Mouse (Mus musculus) embryonic stem cell, embryonic (primary cell): ENCODE measurements around the gene Tmem120a.

Source experiments
- CTCF ChIA-PET, 4 experiments: fragments of 300-600 bp in 2 of 4; fragments of 350-600 bp in 2 of 4; sonication (Branson Sonifier 250); formaldehyde crosslinking; loops; one replicate each; lab custom pipeline; 2022; ENCODE audit warnings: inconsistent platforms in 2 of 4; lab: Charles Lee
- POLR2A ChIA-PET, 4 experiments: fragments of 300-600 bp in 2 of 4; fragments of 350-600 bp in 2 of 4; sonication (Branson Sonifier 250); formaldehyde crosslinking; loops; one replicate each; lab custom pipeline; 2022; ENCODE audit warnings: antibody characterized with exemption in 4 of 4, inconsistent platforms in 1 of 4; lab: Charles Lee

The Tmem120a gene

DNA sequence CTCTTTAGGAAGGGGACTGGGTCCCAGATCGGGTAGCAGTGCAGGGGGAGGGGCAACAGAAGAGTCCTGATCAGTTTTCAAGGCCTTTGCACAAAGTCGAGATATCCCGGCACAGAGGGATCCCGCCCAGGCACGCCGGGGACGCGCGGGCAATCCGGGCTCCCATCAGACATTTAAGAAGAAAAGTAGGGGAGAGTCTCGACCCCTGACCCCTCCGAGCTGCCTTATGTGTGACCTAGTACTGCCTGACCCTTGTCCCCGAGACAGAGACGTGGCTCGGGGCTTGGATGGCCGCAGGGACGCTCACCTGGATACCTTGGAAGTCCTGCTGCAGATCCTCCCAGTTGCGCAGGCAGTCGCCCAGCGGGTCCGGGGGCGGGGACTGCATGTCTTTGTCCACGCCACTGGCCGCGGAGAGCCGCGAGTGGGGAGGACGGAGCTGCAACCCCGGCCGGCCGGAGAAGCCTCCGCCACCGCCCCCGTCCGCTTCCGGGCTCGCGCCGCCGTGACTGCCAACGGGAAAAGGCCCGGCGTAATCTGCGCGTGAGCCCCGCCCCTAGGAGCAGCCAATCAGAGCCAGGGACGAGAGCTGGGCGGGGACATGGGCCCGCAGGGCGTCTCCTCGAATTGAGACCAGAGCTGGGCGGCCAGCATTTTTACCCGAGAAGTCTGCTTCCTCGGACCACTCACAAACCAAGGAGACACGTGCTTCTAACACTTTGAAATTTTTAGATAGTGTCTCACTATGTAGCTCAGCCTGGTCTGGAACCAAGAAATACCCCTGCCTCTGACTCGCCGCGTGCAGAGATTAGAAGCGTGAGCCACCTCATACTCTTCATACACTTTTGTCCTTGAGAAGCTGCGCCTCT, at the start of gene Tmem120a:
Gene Tmem120a, minus strand, starts transcription at position 708 of the 869 bp plus-strand sequence.
- CTCF ChIA-PET = interaction anchor here (0.5 to 1.6 kb wide), 18 partner anchors 10 to 1659 kb away, joined by 3 to 10 read pairs (median 4); partner anchors contain the start of genes Mdh2 (in 2 of the 4), Rhbdd2 (in 2 of the 4) and Styxl1 (in 2 of the 4)
- POLR2A ChIA-PET = interaction anchor here (0.5 to 2.5 kb wide), 62 partner anchors 9 to 747 kb away, joined by 3 to 35 read pairs (median 4); partner anchors contain the start of genes Mdh2 (in 4 of the 4), Styxl1 (in 4 of the 4), Rhbdd2 (in 3 of the 4) and Por (in 2 of the 4)

DNA sequence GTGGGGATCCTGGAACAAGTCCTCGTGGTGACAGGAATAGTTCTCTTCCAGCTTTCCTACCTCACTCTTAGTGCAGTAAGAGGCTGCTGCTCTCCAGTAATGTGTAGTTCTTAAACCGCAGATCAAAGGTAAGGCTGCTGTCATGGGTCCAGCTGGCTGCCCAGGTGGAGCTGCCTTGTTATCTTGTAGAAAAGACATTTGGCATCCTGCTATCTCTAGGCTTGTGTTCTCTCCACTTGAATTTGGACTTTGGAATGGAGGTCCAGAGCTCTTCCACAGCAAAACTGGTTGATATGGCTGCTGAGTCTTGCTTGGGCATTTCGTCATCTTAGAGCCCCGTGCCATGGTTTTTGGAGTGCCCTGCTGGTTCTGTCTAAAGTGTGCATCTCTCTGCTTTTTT, 38.7 kb upstream of the Tmem120a start:
- ChIA-PET POLR2A (interaction anchor here in 2 of 4 experiments (1.0 to 8.2 kb wide), 4 partner anchors 8 to 61 kb away, joined by 3 to 121 read pairs (median 10); no protein-coding TSS in a partner anchor), CTCF (interaction anchor here in 1 of 4 experiments (0.9 to 1.2 kb wide), 2 partner anchors 18 to 152 kb away, joined by 3 read pairs; no protein-coding TSS in a partner anchor)

GRCm38 (mm10) chr5:135780331-135780730, 36.1 kb upstream of the Tmem120a start:
- POLR2A ChIA-PET = interaction anchor here (0.6 to 8.2 kb wide), 25 partner anchors 11 to 771 kb away, joined by 3 to 147 read pairs (median 4); partner anchors contain the start of gene Abhd11 (in 1 of the 4)
- CTCF ChIA-PET = interaction anchor here in 2 of 4 experiments (0.8 to 2.0 kb wide), 3 partner anchors 14 to 164 kb away, joined by 3 to 7 read pairs (median 4); no protein-coding TSS in a partner anchor

DNA sequence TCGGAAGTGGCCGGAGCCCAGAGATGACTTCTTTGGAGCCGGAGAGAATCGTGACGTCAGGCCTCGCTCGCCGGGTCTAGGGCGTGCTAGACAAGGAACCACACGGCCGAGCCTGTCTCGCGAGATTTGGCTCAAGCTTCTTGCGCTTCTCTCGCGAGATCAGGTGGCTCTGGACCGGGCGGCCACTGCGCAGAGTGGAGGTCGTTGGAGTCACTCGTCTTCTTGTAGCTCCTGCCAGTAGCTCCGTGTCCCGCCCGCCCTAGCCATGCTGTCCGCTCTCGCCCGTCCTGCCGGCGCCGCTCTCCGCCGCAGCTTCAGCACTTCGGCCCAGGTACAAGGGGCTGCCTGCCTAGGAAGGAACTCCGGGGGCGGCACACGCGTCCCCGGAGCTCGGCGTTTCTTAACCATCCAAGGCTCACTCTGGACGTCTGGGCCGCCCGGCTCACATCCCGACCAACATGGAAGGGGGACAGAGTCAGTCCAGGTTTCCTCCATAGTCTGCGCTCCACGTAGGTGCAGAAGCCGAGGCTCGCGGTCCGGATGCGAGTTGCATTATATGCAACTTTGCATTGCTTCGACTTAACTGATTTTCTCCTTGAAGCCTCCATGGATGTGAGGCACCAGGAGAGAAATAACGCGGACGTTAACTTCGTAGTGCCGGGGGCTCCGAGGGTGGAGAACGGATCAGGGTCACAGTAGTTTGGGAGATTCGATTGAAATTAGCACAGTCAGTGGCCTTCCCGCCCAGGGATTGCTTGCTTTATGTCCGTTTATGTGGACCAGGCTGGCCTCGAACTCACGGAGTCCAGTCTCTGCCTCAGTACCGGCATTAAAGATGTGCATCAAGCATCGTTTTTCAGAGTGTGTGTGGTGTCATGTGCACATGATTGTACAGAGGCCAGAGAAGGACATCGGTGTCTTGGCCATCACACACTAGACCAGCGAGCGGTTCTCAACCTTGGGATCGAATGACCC, 34.5 kb upstream of the Tmem120a start, which contains the start of gene Mdh2:
Gene Mdh2, plus strand, starts transcription at position 10 of the 975 bp plus-strand sequence.
- CTCF ChIA-PET = interaction anchor here (0.5 to 2.1 kb wide), 49 partner anchors 10 to 1497 kb away, joined by 3 to 15 read pairs (median 3); partner anchors contain the start of genes Srrm3 (in 2 of the 4), Tmem120a (in 2 of the 4) and Abhd11 (in 1 of the 4)
- POLR2A ChIA-PET = interaction anchor here (0.5 to 8.2 kb wide), 186 partner anchors 9 to 1724 kb away, joined by 3 to 147 read pairs (median 4); partner anchors contain the start of genes Tmem120a (in 4 of the 4), Ywhag (in 3 of the 4), Dtx2 (in 2 of the 4) and Hspb1 (in 2 of the 4)

- CTCF ChIA-PET = interaction anchor here (0.5 to 2.1 kb wide), 52 partner anchors 9 to 1498 kb away, joined by 3 to 15 read pairs (median 3); partner anchors contain the start of genes Tmem120a (in 2 of the 4), Abhd11 (in 1 of the 4) and Srrm3 (in 1 of the 4)
- POLR2A ChIA-PET = interaction anchor here (0.5 to 8.2 kb wide), 183 partner anchors 8 to 1725 kb away, joined by 3 to 147 read pairs (median 4); partner anchors contain the start of genes Tmem120a (in 4 of the 4), Ywhag (in 3 of the 4), Dtx2 (in 2 of the 4) and Hspb1 (in 2 of the 4)
Observed at GRCm38 (mm10) chr5:135777796-135778470, 33.7 kb upstream of the Tmem120a start, which contains the start of gene Styxl1. TSS of gene Styxl1 (minus strand) at chr5:135778385.

GRCm38 (mm10) chr5:135776546-135776945, 32.3 kb upstream of the Tmem120a start:
- CTCF ChIA-PET = interaction anchor here in 2 of 4 experiments (0.9 to 2.0 kb wide), 2 partner anchors 17 to 18 kb away, joined by 3 to 6 read pairs; no protein-coding TSS in a partner anchor
- POLR2A ChIA-PET = interaction anchor here in 2 of 4 experiments (4.9 to 8.2 kb wide), 2 partner anchors 15 kb away, joined by 121 to 147 read pairs; no protein-coding TSS in a partner anchor

- ChIA-PET CTCF (interaction anchor here in 2 of 4 experiments (0.5 to 2.0 kb wide), 3 partner anchors 24 to 83 kb away, joined by 3 to 15 read pairs (median 4); no protein-coding TSS in a partner anchor), POLR2A (interaction anchor here in 1 of 4 experiments (0.9 kb wide), 1 partner anchor 127 kb away, joined by 3 read pairs; no protein-coding TSS in a partner anchor)
Observed at GRCm38 (mm10) chr5:135772519-135772918, 28.3 kb upstream of the Tmem120a start.

- CTCF ChIA-PET = interaction anchor here (0.6 to 4.7 kb wide), 7 partner anchors 12 to 253 kb away, joined by 3 to 30 read pairs (median 14); no protein-coding TSS in a partner anchor
- POLR2A ChIA-PET = interaction anchor here in 3 of 4 experiments (0.8 to 1.7 kb wide), 4 partner anchors 10 to 34 kb away, joined by 3 to 9 read pairs (median 4); partner anchors contain the start of genes Mdh2 (in 2 of the 3) and Styxl1 (in 2 of the 3)
Observed at GRCm38 (mm10) chr5:135764971-135765370, 20.7 kb upstream of the Tmem120a start.

- ChIA-PET POLR2A (interaction anchor here in 3 of 4 experiments (0.6 to 1.8 kb wide), 7 partner anchors 15 to 147 kb away, joined by 3 to 6 read pairs (median 4); partner anchors contain the start of genes Mdh2 (in 1 of the 3), Styxl1 (in 1 of the 3) and Tmem120a (in 1 of the 3)), CTCF (interaction anchor here (0.5 to 4.7 kb wide), 34 partner anchors 8 to 363 kb away, joined by 3 to 51 read pairs (median 3); partner anchors contain the start of genes Mdh2 (in 3 of the 4), Styxl1 (in 3 of the 4) and Rhbdd2 (in 1 of the 4))
Observed at GRCm38 (mm10) chr5:135763526-135763925, 19.3 kb upstream of the Tmem120a start.

GRCm38 (mm10) chr5:135761881-135762280, 17.6 kb upstream of the Tmem120a start:
- CTCF ChIA-PET = interaction anchor here in 3 of 4 experiments (0.8 to 4.7 kb wide), 5 partner anchors 93 to 146 kb away, joined by 3 to 28 read pairs (median 6); no protein-coding TSS in a partner anchor
- POLR2A ChIA-PET = no interaction called here

- ChIA-PET CTCF (interaction anchor here in 2 of 4 experiments (0.6 to 1.1 kb wide), 3 partner anchors 49 to 731 kb away, joined by 3 to 9 read pairs (median 3); no protein-coding TSS in a partner anchor), POLR2A (no interaction called here)
Observed at GRCm38 (mm10) chr5:135751595-135751994, 7.3 kb upstream of the Tmem120a start.

DNA sequence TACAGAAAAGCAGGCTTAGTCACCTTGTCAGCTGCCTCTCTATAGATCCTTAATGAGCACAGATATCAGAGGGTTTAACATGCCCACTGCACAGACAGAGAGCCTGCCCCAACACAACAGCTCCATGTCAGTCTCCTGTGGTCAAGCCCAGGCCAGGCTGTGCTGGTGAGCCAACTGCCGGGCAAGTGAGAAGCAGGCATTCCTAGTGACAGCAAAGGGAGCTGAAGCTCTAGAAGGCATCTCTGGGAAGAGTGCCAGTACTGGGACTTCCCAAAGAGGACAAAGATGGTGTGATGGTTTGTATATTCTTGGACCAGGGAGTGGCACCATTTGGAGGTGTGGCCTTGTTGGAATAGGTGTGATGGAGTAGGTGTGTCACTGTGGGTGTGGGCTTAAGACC, 6.8 kb upstream of the Tmem120a start:
- ChIA-PET CTCF (interaction anchor here in 1 of 4 experiments (1.1 kb wide), 1 partner anchor 135 kb away, joined by 3 read pairs; no protein-coding TSS in a partner anchor), POLR2A (interaction anchor here in 1 of 4 experiments (1.0 kb wide), 1 partner anchor 9 kb away, joined by 3 read pairs; no protein-coding TSS in a partner anchor)

GRCm38 (mm10) chr5:135744742-135745141, 494 bp upstream of the Tmem120a start:
- ChIA-PET POLR2A (interaction anchor here (0.5 to 2.5 kb wide), 58 partner anchors 9 to 746 kb away, joined by 3 to 35 read pairs (median 4); partner anchors contain the start of genes Mdh2 (in 4 of the 4), Styxl1 (in 4 of the 4), Rhbdd2 (in 3 of the 4) and Por (in 1 of the 4)), CTCF (interaction anchor here (0.5 to 1.6 kb wide), 19 partner anchors 11 to 1658 kb away, joined by 3 to 14 read pairs (median 4); partner anchors contain the start of genes Mdh2 (in 2 of the 4), Rhbdd2 (in 2 of the 4), Styxl1 (in 2 of the 4) and Vps37d (in 1 of the 4))

DNA sequence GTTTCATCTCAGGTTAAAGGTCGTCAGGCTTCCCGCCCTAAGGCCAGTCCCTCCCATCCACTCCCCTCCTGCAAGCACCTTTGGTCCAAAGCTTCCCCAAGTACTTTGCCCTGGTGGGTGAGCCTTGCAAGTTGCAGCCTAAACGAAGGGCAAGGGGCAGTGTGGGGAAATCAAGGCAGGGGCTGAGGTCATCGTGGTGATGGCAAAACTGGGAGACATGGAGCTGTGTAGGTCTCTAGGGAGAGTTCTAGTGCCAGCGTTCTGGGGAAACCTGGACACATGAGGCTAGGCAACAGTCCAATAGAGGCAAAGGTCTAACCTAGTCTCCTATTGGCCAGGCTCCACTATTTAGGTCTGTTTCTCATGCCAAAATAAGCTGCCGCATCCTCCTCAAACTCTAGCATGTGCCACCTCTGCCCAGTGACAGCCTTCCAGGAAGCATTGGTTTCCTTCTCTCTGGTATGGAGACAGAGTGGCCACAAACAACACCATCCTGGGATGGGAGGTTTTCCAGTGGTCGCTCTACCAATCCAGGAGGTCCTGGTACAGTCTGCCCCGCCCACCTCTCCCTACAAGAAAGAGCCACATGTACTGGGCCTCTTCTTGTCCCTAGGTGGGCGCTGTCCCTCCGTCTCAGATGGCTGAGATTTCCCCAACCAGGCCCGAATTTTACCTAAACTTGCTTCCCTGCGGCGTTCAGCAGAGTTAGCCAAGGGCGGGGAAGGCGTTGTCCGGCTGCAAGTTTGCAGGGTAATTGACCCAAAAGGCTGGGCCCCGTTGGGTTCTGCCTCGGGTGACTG, 1.1 kb downstream of the Tmem120a start:
- ChIA-PET POLR2A (interaction anchor here in 3 of 4 experiments (0.5 to 2.5 kb wide), 10 partner anchors 10 to 371 kb away, joined by 3 to 35 read pairs (median 8); partner anchors contain the start of genes Mdh2 (in 2 of the 3), Styxl1 (in 2 of the 3) and Por (in 1 of the 3)), CTCF (interaction anchor here in 2 of 4 experiments (1.5 to 1.6 kb wide), 3 partner anchors 113 to 127 kb away, joined by 6 to 10 read pairs (median 8); no protein-coding TSS in a partner anchor)
